Mouse (Mus musculus): ENCODE measurements around the gene Tssk3.
A peak's percentile ranks its signal among the peaks of the same experiment; 100 is the strongest.
"Not testable (repeated sequence)": the region's sequence is repeated elsewhere in the genome, so short reads cannot be mapped to it uniquely, and the experiment has no call there.

Gene Tssk3

DNA sequence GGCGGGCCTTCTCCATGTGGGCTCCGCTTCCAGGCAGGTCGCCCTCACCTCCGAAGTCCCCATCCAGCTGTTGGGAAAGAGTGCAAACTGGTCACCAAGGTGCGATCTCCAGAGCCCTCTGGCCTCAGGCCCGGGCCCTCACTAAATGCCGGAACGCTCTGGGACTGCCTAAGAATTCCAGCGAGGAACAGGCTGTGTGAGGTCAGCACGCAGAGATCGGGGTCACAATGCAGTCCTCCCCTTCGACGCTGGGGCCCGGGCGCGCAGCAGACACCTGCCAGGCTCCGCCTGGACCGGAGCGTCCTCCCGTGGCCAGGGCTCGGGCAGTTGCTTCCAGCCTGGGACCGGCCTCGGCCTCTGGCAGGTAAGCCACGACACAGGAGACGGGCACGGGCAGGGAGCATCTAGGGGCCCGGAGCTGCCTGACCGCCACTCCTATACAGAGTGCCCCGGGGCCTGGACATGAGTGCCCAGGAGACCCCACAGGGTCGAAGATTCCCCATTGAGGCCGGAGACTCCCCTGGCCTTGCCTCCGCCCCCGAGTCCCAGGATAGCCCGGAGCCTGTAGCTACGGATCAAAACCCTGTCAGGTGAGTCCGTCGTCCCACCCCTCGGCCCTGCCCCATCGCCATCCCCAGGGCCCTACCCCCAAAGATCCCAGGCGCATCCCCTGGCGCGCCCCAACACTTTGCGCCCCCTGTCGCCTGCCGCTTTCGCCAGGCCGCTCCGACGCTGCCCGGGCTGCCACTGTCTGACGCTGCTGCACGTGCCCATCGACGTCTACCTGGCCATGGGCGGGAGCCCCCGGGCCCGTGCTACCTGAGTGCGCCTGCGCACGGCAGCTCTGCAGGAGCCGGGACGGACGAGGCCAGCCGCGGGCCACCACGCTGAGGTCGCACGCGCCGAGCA is at the start of gene Tssk3, which contains the start of gene Fam229a:
Gene Tssk3, minus strand, starts transcription at position 51 of the 909 bp plus-strand sequence.
Gene Fam229a, plus strand, starts transcription at position 219 of the 909 bp plus-strand sequence.
- peak; percentile 55 to 69 for DNase-seq

GRCm38 (mm10) chr4:129540012-129540411 is 49.2 kb upstream of the Tssk3 start:
- DNase-seq, result peak in 1 of 2 experiments; percentile 45

DNA sequence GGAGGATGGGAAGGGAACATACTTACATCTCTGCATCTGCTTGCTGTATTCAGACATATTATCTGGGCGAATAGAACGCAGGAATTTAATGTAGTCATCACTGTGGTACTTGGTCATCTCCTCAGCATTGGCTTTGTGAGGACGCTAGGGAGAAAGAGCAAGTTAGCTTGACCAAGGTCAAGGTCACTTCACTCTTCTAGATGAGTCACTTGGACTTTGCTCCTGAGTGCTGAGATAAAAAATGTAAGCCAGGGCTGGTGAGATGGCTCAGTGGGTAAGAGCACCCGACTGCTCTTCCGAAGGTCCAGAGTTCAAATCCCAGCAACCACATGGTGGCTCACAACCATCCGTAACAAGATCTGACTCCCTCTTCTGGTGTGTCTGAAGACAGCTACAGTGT is 38.1 kb upstream of the Tssk3 start:
- DNase-seq, result not testable (repeated sequence)

- no peak for DNase-seq
These were observed 35.1 kb upstream of the Tssk3 start for GRCm38 (mm10) chr4:129525889-129526288.

- no peak for DNase-seq
These were observed 34.5 kb upstream of the Tssk3 start for GRCm38 (mm10) chr4:129525338-129525737.

GRCm38 (mm10) chr4:129518519-129518918 is 27.7 kb upstream of the Tssk3 start:
- DNase-seq, result no peak

GRCm38 (mm10) chr4:129516925-129517324 is 26.1 kb upstream of the Tssk3 start:
- DNase-seq, result no peak

- peak; percentile 28 to 45 for DNase-seq
These were observed 23.6 kb upstream of the Tssk3 start for GRCm38 (mm10) chr4:129514300-129514898.

DNA sequence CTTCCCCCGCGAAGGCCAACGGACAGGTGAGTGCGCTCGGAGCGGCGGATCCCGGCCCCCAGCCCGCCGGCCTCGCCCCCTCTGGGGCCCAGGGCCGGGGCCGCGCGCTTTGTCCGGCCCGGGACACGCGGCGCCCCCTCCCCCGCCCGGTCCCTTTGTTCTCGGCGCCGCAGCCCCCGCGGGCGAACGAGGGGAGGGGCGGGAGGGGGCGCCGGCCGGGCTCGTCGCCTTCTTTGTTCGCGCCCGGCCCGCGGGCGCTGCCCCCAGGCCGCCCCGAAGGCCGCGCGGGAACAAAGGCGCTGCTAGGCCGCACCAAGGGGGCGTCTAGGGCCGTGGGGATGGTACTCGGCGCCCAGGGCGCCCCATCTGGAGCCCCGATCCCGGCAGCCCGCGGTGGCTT is 23.1 kb upstream of the Tssk3 start:
- no peak for DNase-seq

- DNase-seq, result peak; percentile 37 to 65
These were observed 22.4 kb upstream of the Tssk3 start, which contains the start of gene Marcksl1 for GRCm38 (mm10) chr4:129513086-129513767. Marcksl1 (plus strand) TSS chr4:129513581.

DNA sequence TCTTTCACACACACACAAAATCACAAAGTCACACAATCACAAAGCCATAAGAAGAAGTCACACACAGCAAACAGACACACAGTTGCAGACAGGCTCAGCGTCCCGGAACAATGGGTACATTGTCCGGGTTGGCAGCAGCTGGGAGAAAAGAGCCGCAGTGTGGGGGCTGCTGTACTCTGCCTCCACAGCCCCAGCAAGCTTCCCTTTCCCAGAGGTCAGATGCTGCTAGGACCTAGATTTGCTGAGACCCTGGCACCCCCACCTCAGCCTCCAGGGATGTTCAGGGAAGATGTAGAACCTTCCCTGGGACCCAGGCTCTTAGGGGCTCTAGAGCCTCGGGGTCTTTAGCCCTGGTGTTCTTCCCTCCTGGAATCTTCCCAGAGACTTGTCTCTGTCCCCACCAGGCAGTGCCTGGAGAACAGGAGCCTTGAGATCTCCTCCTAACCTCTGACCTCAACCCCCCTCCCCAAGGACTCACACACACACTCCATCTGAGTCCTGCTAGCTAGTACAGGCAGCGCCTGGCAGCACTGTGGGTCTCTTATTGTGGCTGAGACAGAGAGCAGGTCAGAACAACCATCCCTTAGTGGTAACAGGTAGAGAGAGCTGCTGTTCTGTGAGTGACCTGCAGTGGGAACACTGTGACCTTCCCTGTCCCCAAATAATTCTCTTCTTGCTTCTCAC is 20.7 kb upstream of the Tssk3 start:
- DNase-seq, result no peak

- no peak for DNase-seq
These were observed 20.0 kb upstream of the Tssk3 start for GRCm38 (mm10) chr4:129510723-129511412.

GRCm38 (mm10) chr4:129509650-129510049 is 18.8 kb upstream of the Tssk3 start:
- no peak for DNase-seq

DNA sequence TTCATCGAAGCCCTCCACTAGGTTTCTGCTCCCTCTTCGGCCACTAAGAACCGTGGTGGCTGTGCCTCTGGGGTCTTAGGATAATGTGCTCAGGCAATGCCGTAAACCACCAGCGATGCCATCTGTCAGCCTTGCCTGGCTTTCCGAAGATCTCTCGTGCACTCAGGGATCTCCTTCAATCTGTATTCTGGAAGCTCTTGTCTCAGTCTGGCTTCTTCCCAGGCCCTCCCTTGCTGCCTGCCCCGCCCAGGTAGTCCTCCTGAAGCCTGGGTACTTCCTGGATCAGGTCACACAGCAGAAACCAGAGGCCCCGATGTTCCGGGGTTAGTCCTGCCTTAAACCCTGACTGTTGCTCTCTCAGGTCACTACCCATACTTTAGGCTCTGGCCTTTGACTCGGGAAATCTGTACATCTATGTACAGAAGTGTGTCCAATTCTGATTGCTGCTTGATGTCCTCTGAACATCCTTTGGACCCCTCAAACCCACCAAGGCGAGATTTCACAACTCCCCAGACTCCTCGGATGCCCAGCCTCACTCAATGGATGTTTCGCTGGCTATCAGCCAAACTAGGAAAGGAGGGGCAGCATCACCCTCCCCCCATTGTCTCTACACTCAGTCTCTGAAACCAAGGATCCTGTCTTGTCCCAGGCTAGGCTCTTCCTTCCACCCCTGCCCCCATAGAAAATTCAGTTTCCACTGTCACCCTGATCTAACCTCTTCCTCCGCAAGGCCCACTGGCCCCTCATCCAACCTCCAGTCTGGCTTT is 18.2 kb upstream of the Tssk3 start:
- peak; percentile 29 to 43 for DNase-seq

DNA sequence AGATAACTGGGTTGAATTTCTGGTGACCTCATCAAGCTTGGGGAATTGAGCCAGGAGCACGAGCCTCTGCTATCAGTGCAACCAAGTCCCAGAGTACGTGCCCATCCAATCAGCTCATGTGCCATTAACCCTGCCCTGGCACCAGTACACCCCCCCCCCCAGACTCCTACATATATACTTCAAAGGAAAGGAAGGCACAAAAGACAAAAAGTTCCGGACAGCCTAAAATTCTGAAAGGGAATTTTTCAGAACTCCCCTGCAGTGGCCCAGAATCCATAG is 17.4 kb upstream of the Tssk3 start:
- DNase-seq, result no peak

GRCm38 (mm10) chr4:129507434-129508236 is 16.8 kb upstream of the Tssk3 start:
- no peak for DNase-seq

DNA sequence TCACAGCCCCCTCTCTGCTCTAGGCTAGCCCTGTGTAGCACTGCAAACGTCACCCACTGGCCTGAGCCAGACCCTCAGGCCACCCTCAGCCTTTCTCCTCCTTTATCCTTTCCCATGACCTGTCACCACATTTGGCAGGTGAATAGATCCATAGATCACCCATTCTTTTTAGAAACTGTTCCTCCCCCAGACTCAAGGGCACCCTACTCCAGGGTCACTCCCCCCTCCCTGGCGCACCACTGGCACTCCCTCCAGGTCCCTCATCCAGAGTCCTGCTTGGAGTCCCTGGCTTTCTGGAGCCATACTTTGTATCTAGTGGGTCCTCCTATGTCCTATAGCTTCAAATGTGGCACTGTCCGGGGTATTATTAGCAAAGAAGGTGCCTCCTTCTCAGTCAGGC is 14.7 kb upstream of the Tssk3 start:
- no peak for DNase-seq

- DNase-seq, result no peak
These were observed 12.2 kb upstream of the Tssk3 start for GRCm38 (mm10) chr4:129502901-129503444.

GRCm38 (mm10) chr4:129502327-129502888 is 11.6 kb upstream of the Tssk3 start:
- no peak for DNase-seq

Data from cerebellum, postnatal 25 days (tissue).